Comparison of ENCODE assay signal across 10 mouse cellular contexts in the genomic region with DNA sequence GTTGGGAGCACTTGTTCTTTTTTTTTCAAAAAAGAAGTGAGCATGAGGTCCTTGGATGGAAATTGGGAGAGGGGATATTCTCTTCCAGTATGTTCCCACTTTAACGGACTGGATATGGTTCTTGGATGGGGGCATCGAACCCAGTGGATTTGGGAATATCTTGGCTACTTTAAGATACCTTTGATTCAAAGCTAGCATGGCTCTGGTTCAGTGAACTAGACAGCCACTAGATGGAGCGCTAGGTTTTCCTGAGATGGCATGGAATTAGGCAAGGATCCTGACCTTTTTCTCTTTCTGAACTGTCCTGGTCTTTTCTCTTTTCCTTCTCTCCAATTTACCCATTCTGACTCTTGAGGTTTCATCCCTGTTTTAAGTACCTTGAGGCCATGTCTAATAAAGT. TPM values are rescaled to one million over a fixed set of nuclear protein-coding genes. Genes with fewer than 3 reads are reported as not detected.
DNase-seq lines count a peak whose midpoint lies in the region; ATAC-seq and TF ChIP-seq lines count a peak whose summit lies in the region.
"Had no signal": no experiment of that assay in that cellular context is flagged by ENCODE, and none has a peak within 500 bp of the region (broad histone marks: within the 10 kb centered on the region; RNA-seq: fewer than 3 reads in every experiment).

No protein-coding gene starts in this region.

- intact Hi-C loops in left cerebral cortex, postnatal 4 days (cut with DNase I): no loop called here

- no peaks in the 10 kb centered on the region for H3K9me3 ChIP-seq in neural tube, embryonic 11.5 days (ENCODE audit: control insufficient read depth, low read length)
- H3K9me3 ChIP-seq: embryonic facial prominence, embryonic 15.5 days; liver, embryonic 13.5 days had no signal

- ATAC-seq in hematopoietic stem cell, adult 5-6 weeks (replicated peaks in 1 of 2; ENCODE audit: insufficient read depth in 1 of 2, low FRiP score in 2 of 2, low TSS enrichment in 1 of 2, low read depth in 1 of 2, poor library complexity in 2 of 2, severe bottlenecking in 2 of 2): peak; percentile 45 to 53; a peak in 2 of 4 replicates
- ATAC-seq in neural tube, embryonic 11.5 days (ENCODE audit: insufficient read depth, low FRiP score, low TSS enrichment): no peak

- peak; percentile 77 for TF ChIP-seq CTCF in cortical plate, adult 2 months (IDR thresholded peaks at IDR 0.05; ENCODE audit: extremely low read depth, insufficient read depth, low read length)

- no peaks in the 10 kb centered on the region for H3K27me3 ChIP-seq in neural tube, embryonic 11.5 days (ENCODE audit: control insufficient read depth, insufficient read depth, low read length)
- H3K27me3 ChIP-seq: embryonic facial prominence, embryonic 15.5 days; liver, embryonic 13.5 days had no signal

- H3K4me3 ChIP-seq in cortical plate, adult 2 months (ENCODE audit: insufficient read depth, low read length): no peak overlapping the region
- H3K4me3 ChIP-seq in neural tube, embryonic 11.5 days (ENCODE audit: low read depth, low read length): no peak overlapping the region
- H3K4me3 ChIP-seq: embryonic facial prominence, embryonic 15.5 days; liver, embryonic 13.5 days had no signal

- no peak for TF ChIP-seq POLR2A in cortical plate, adult 2 months (IDR thresholded peaks at IDR 0.05; ENCODE audit: extremely low read depth, insufficient read depth, low read length)

- no peak overlapping the region for H3K4me2 ChIP-seq in neural tube, embryonic 11.5 days (ENCODE audit: low read depth)
- H3K4me2 ChIP-seq: embryonic facial prominence, embryonic 15.5 days; liver, embryonic 13.5 days had no signal

- H3K4me1 ChIP-seq in cortical plate, adult 2 months (ENCODE audit: control insufficient read depth, insufficient read depth, low read length): no peaks in the 10 kb centered on the region
- no peaks in the 10 kb centered on the region for H3K4me1 ChIP-seq in neural tube, embryonic 11.5 days (ENCODE audit: control insufficient read depth, insufficient read depth, low read length)
- H3K4me1 ChIP-seq: embryonic facial prominence, embryonic 15.5 days; liver, embryonic 13.5 days had no signal

- H3K36me3 ChIP-seq in neural tube, embryonic 11.5 days (ENCODE audit: control insufficient read depth, insufficient read depth, low read length): no peaks in the 10 kb centered on the region
- H3K36me3 ChIP-seq: embryonic facial prominence, embryonic 15.5 days; liver, embryonic 13.5 days had no signal

- no peak overlapping the region for H3K9ac ChIP-seq in neural tube, embryonic 11.5 days (ENCODE audit: low read length)
- H3K9ac ChIP-seq: embryonic facial prominence, embryonic 15.5 days; liver, embryonic 13.5 days had no signal

- WGBS in neural tube, embryonic 11.5 days: 40% methylated on average over 3 of the region's 3 CpGs

- H3K27ac ChIP-seq in cortical plate, adult 2 months (ENCODE audit: insufficient read depth, low read length): no peak overlapping the region
- no peak overlapping the region for H3K27ac ChIP-seq in neural tube, embryonic 11.5 days (ENCODE audit: low read depth, low read length)
- H3K27ac ChIP-seq: embryonic facial prominence, embryonic 15.5 days; liver, embryonic 13.5 days had no signal

- peak; percentile 60 to 61 for DNase-seq in left cerebral cortex, adult 18-20 months (ENCODE audit: low spot score in 2 of 2)
- DNase-seq in left cerebral cortex, adult 8-10 months (ENCODE audit: low spot score in 2 of 2): no peak
- peak; percentile 83 for DNase-seq in NIH3T3 (ENCODE audit: low read depth)
- DNase-seq in left cerebral cortex, postnatal 4 days: peak; percentile 42
- DNase-seq in neural tube, embryonic 11.5 days (ENCODE audit: low spot score): peak; percentile 40
- no peak for DNase-seq in urinary bladder, postnatal 10 days (ENCODE audit: low spot score)
- DNase-seq: liver, embryonic 13.5 days had no signal

RNA-seq across cellular contexts. Expression of gene Cfap36, which starts 20.6 kb away (rescaled TPM):
- total RNA-seq in left cerebral cortex, adult 18-20 months (2021): 100 to 1,000 TPM; 123 to 125 TPM
- 100 to 1,000 TPM; 119 to 125 (median 120) TPM for total RNA-seq in left cerebral cortex, adult 8-10 months (2022)
- polyA plus RNA-seq in cortical plate, adult 2 months (2012; rRNA removed): 77.2 and 83.9 TPM in 2 replicates
- 61.2 and 65.3 TPM in 2 replicates for total RNA-seq in hematopoietic stem cell, adult 5-6 weeks (2017)
- total RNA-seq in left cerebral cortex, postnatal 4 days (2021): 100 to 1,000 TPM; 105 to 113 TPM
- polyA plus RNA-seq in neural tube, embryonic 11.5 days (2014; fragmentation: Nextera tagmentation; extraction: Ambion mirVana): 68.5 and 77.0 TPM in 2 replicates

Comparison
In these comparisons a context has a peak if more than half of its experiments do, and no peak if none do; other contexts are left out.
1. DNase-seq: peak in left cerebral cortex, adult 18-20 months (2 of 2), NIH3T3 (single experiment), left cerebral cortex, postnatal 4 days (single experiment) and neural tube, embryonic 11.5 days (single experiment); none in left cerebral cortex, adult 8-10 months (0 of 2) and urinary bladder, postnatal 10 days (single experiment).